Mouse (Mus musculus): Measurements from ENCODE around the gene Ccdc149.

GRCm38 (mm10) chr5:52504666-52505065, 33.3 kb upstream of the Ccdc149 start:
- TF ChIP-seq POLR2A (IDR thresholded peaks at IDR 0.05; ENCODE audit: insufficient read depth, low read length) (no peak), CTCF (IDR thresholded peaks at IDR 0.05; ENCODE audit: low read depth, low read length) (no peak), EP300 (IDR thresholded peaks at IDR 0.05; ENCODE audit: insufficient read depth, low read depth, low read length) (no peak)

Data from ES-Bruce4 (cell line).